Mouse (Mus musculus): Measurements from ENCODE around the gene Rgs12. TPM values are rescaled to one million over a fixed set of nuclear protein-coding genes. Genes with fewer than 3 reads are reported as not detected.
A peak's percentile ranks its signal among the peaks of the same experiment; 100 is the strongest.

Rgs12 gene
- total RNA-seq (2021): 10 to 100 TPM; 42.7 to 45.9 TPM

DNA sequence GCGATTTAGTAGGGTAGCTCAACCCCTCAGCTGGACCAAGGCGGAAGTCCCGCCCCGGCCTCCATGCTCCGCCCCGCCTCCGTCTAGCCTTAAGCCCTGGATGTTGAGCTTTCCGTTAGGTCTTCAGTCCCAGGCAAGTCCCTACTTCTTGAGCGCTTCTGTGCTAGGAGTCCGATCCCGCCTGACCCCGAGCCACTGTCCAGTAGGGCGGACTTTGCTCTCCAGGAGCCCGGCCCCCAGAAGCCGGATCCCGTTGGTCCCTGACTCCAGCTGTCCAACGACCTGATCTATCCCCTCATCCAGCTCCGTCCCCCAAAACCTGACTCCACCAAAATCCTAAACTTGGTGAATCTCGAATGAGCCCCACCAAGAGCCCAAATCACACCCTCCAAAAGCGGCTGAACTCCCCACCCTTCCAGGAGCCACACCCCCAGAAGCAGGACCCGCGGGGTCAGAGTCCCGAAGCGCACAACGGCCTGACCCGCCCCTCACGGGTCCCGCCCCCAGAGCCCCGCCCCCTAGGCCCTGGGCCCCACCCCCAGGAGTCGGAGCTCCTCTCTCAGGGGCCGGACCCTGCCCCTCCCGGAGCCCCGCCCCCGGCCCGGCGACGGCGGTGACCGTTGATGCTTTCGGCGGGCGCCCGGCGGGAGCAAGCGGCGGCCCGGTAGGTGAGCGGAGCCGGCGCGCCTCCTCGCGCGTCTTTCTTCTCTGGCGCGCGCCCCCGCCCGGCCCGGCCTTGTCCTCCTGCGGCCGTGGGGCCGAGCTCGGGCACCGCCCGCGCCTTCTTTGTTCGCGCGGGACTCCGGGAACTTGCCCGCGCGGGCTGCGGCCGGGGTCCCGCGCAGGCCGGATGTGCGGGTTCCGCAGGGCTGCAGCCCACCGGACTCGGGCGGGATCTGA, at the start of gene Rgs12:
Gene Rgs12, plus strand, starts transcription at position 585 of the 900 bp plus-strand sequence.
- DNase-seq (ENCODE audit: extremely low spot score in 1 of 2, low spot score in 1 of 2): peak in 1 of 2 experiments; percentile 40

DNA sequence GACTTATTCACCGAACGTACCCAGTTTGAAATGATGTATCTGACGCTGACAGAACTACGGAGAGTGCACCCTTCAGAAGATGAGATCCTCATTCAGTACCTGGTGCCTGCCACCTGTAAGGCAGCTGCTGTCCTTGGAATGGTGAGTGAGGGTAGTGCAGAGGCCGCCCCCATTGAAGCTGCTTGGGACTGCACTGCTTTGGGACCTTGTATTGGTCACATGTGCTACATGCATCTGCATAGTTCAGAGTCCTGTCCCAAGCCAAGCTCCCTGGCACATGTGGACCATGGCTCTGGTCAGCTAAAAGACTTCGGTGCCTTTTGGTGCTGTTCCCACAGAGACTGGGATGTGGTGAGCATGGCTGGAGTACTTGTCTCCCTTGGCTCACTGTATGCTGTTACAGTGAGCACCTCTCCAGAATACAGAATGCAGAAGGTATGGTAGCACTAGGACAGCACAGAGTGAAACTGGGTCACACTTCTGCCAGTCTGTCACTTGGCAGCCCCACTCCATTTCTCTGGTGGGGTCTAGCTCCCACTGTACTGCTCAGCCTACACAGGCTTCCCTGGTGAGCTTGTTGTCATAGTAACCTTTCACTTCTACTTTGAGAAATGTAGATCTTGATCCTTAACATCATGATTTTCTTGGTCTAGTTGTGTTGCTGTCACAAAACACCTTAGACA, 49.3 kb upstream of the Rgs12 start:
- no peak for DNase-seq (ENCODE audit: extremely low spot score in 1 of 2, low spot score in 1 of 2)

DNA sequence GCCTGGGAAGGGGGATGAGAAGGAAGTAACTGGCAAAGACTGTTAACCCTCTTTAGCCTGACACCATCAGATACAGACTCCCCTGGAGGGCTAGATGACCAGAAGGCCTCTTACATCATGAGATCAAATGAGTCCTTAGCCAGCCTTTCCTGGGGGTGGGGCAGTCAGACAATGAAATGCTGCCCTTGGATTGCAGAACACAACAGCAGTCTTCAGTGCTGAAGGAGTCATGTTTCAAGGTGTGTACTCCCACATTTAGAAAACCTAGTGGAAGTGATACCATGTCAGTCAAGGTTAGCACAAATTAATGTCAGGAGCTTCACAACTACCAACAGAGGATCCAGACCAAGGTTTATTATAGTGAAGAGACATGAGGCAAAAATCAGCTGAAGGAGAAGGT, 46.9 kb upstream of the Rgs12 start:
- DNase-seq (ENCODE audit: extremely low spot score in 1 of 2, low spot score in 1 of 2): no peak

DNA sequence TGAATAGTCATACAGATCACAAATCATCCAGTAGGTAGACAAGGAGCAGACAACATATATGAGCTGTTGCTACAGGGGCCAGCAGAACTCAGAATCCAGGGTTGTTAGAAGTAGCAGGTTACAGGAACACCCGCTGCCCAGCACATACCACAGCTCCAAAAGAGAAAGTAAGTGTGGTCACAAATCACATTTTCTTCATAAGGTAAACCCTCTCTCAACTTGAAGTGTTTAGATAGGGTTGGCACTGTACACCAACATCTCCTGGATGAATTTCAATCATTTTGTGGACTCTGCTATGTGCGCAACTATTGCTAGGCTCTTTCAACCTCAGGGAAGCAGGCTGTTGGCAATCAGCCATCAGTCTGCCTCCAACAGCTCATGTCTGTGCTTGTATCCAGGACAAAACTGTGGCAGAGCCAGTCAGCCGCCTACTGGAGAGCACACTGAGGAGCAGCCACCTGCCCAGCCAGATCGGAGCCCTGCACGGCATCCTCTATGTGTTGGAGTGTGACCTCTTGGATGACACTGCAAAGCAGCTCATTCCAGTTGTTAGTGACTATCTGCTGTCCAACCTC, 46.3 kb upstream of the Rgs12 start:
- peak in 1 of 2 experiments; percentile 55 for DNase-seq (ENCODE audit: extremely low spot score in 1 of 2, low spot score in 1 of 2)

DNA sequence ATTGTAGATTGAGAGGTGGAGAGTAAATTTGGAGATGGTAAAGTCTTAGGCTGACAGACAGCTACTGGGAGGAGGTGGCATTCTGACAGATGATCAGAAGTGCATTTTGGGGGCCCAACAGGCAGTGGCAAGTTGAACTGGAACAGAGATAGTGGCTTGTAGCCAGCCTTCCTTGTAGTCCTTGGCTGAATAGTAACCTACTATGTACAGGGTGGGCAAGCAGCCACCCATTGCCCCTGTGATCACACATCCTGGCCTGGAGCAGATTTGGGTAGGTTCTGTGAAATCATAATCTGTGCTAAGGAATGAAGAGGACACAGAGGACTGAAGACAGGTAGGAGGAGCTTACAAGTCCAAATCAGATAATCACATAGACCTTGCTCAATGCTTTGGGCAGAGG, 44.8 kb upstream of the Rgs12 start:
- no peak for DNase-seq (ENCODE audit: extremely low spot score in 1 of 2, low spot score in 1 of 2)

DNA sequence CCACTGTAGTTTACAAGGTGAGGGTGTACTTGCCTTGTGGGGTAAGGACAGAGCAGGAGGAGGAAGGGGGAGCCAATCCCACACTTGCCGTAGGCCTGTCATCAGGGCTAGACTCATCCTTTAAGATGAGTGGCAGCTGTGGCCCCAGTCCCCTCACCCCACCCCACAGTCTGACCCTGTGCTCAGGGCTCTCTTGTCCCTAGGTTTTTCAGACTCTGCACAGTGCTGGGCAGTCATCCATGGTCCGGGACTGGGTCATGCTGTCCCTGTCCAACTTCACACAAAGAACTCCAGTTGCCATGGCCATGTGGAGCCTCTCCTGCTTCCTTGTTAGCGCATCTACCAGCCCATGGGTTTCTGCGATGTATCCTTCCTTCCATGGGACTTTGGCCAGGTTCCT, 42.0 kb upstream of the Rgs12 start:
- no peak for DNase-seq (ENCODE audit: extremely low spot score in 1 of 2, low spot score in 1 of 2)

DNA sequence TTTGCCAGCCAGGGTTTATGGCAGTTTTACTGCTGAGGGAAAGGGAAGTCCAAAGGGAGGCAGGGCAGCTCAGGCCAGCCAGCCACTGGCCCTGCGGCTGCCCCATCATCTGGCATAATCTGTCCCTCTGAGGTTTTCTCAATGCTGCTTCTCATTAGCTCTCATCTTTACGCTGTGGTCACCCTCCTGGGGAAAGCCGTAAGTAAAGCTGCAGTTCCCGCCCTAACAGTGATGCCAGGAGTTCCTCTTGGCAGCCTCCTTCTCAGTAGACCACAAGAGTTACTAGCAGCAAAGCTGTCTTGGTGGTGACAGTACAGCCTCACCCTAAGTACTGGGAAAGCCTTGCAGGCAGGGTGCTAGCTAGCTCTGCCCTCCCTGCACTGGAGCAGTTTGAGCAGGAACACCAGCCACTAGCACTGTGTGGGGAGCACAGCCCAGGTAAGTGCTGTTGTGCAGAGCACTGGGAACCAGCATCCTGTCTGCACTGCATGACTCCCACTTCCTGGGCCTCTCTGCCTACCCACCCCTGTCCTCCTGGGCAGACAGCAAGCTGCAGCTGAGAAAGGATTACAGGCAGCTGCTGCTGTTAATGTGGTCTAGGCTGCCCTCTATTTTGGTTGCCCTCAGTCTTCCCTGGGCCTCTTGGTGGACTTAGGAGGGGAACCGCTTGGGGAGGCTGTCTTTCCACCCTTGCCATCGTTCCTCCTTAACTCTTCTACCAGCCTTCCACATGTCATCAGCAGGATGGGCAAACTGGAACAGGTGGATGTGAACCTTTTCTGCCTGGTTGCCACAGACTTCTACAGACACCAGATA, 41.1 kb upstream of the Rgs12 start, which contains the start of gene Msantd1:
Gene Msantd1, plus strand, starts transcription at position 103 of the 816 bp plus-strand sequence.
- no peak for DNase-seq (ENCODE audit: extremely low spot score in 1 of 2, low spot score in 1 of 2)

DNA sequence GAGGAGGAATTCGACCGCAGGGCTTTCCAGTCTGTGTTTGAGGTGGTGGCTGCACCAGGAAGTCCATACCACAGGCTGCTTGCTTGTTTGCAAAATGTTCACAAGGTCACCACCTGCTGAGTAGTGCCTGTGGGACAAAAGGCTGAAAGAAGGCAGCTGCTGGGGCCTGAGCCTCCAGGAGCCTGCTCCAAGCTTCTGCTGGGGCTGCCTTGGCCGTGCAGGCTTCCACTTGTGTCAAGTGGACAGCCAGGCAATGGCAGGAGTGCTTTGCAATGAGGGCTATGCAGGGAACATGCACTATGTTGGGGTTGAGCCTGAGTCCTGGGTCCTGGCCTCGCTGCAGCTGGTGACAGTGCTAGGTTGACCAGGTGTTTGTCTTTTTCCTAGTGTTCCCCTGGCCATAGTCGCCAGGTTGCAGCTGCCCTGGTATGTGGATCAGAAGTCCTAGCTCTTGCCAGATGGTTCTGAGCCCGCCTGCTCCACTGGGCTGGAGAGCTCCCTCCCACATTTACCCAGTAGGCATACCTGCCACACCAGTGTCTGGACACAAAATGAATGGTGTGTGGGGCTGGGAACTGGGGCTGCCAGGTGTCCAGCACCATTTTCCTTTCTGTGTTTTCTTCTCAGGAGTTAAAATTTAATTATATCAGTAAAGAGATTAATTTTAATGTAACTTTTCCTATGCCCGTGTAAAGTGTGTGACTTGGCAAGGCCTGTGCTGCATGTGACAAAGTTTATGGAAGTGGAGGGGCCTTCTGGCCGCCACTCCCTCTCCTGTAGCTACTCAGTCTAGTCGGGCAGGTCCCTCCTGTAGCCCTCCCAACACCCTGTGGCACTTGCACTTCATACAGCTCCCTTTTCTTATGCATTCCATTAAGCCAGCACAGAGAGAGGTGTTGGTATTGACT, 40.3 kb upstream of the Rgs12 start:
- no peak for DNase-seq (ENCODE audit: extremely low spot score in 1 of 2, low spot score in 1 of 2)

DNA sequence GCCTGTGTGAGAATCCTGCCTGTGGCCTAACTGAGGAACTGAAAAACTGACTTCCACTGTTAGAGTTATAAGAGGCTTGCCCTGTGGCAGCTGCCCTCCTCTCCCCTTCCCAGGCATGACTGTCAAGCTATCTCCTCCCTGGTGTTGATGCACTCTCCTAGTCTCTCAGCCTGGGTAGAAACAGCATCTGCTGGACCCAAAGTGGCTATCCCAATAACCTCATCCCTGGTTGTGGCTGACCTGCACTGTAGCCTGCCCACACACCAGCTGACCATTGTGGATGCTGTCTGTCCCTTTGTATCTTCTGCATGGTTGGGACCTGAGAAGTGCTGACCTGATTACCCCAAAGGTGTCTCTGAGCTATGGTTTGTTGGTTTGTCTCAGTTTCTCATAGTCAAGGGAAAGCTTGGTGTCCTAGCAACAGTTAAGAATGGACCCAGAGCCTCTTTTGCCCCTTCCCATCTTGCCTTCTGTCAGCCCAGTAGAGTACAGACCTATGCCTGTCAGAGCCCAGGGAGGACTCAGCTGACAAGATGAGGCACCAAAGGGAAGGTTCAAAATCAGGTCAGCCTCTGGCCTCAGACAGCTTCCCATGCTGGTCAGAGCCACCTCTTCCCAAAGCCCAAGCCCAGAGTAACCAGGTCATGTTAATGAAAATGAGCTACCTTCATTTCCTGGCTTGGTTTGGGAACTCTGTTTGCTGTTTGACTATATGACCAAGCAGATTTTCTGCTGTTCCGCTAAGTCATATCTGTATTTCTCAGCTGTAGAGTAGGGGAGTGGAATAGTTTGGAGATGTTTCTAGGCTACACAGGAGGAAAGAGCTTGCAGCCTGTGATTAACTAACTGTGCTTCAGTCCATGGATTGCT, 39.4 kb upstream of the Rgs12 start:
- no peak for DNase-seq (ENCODE audit: extremely low spot score in 1 of 2, low spot score in 1 of 2)

DNA sequence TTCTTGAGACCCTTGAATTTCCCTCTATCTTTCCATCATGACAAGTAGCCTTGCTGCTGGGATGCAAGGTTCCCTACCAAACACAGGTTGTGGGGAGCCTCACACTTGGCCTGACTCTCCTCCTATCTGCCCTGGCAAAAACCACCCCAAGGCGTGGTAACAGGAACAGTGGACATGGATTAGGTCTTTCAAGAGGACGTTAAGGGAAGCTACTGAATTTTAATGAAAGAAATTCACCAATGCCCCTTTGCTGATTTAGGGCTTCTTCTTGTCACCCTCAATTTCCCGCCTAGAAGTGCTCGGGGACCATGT, 38.8 kb upstream of the Rgs12 start:
- no peak for DNase-seq (ENCODE audit: extremely low spot score in 1 of 2, low spot score in 1 of 2)

DNA sequence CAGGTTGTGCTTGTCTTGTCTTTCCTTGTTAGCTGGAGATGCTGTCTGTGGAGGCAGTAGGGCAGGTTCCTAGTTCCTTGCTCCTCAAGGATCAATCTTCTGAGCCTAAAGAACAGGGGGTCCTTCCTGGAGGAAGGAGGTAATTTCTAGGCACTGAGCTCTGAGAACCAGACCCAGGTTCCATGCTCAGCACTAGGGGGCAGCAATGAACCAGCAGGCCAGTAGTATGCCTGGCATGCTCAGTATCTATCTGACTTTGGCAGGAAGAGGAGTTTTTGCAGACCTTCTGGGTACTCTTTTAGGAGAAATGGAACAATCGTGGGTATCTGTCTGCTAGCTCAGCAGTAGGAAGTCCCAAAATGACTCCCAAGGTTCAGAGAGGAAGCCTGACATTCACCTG, 33.4 kb upstream of the Rgs12 start:
- DNase-seq (ENCODE audit: extremely low spot score in 1 of 2, low spot score in 1 of 2): peak; percentile 58 to 86

DNA sequence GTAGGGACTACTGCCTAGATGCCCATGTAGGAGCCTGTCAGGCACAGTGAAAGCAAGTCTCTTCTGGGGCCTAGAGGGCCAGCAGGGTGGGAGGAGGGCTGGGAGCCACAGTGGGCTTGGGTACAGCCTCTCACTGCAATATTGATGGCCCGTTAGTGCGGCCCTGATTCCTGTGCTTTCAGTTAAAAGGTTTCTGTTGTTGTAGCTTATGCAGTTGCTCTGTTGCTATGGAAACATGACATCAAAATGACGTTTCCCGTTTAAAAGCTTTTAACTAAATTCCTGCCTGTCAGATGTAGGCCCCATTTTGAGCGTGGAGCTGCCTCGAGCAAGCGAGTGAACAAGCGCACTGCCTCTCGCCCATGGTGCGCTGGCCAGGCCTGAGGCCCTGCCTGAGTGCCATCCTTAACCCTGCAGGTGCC, 32.0 kb upstream of the Rgs12 start:
- DNase-seq (ENCODE audit: extremely low spot score in 1 of 2, low spot score in 1 of 2): no peak

DNA sequence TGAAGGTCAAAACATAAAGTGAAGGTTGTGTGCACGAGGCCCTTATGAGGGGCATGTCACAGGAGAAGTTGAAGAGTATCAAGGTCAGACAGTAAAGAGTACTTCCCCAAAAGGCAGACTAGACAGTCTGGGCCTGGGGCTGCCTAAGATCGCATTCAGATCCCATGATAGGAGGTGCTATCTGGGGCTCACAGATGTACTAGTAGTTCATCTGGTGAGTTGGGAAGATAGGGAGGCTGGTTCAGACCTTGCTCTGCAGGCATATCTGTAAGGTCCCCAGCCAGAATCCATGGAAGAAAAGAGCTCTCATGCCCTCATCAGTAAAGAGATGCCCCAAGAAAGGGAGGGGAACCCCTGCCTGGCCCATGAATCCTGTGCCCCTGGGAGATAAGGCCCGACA, 30.5 kb upstream of the Rgs12 start:
- DNase-seq (ENCODE audit: extremely low spot score in 1 of 2, low spot score in 1 of 2): no peak

DNA sequence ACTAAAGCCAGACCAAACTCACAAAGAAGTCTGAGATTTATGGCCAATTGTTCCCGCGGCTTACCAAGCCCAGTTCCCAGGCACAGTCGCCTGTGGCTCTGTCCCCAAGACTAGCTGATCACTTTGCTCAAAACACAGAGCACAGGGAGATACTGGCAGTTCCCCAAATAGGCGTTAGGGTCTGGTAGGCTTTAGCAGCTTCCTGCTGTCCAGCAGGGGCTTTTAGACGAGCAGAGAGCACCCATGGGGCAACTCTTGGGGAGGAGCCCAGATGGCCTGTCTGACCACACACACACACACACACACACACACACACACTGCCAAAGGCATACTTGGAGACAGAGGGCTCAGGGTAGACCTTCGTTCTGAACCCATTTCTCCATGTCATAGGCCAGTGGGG, 26.7 kb upstream of the Rgs12 start:
- no peak for DNase-seq (ENCODE audit: extremely low spot score in 1 of 2, low spot score in 1 of 2)

DNA sequence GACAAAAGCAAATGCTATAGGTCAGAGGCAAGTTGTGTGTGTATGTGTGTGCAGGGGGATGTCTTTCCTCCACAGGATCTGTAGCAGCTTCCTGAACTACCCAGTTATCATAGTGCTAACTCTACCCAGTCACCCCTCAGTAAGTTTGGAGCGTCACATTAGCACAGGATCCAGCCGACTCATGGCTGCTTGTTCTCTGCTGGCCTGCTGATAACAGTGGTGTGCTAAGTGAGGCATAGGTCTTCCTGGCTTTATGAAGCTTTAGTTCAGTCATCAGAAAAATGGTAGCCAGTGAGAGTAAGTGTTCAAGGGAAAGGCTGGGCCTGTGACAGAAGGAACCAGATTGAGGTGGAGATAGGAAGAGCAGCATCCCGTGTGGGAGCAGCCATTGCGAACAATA, 25.3 kb upstream of the Rgs12 start:
- DNase-seq (ENCODE audit: extremely low spot score in 1 of 2, low spot score in 1 of 2): no peak

DNA sequence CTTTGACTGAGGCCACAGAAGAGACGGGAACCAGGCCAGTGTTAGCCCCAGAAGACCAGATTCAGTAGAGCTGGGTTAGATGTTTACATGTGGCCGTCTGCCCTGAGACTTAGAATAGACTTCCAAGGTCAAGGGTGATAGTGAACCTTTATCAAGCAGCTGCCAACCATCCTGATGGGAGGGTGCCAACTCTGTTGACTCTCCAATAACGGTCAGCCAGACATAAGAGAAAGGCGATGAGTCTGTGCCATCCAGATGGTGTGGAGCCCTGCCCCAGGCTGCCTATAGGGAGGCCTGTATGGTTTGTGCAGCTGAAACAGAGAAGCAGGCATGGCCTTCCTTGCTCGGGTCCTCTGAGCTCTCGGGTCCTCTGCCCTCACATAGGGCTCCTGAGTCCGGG, 24.7 kb upstream of the Rgs12 start:
- DNase-seq (ENCODE audit: extremely low spot score in 1 of 2, low spot score in 1 of 2): no peak

DNA sequence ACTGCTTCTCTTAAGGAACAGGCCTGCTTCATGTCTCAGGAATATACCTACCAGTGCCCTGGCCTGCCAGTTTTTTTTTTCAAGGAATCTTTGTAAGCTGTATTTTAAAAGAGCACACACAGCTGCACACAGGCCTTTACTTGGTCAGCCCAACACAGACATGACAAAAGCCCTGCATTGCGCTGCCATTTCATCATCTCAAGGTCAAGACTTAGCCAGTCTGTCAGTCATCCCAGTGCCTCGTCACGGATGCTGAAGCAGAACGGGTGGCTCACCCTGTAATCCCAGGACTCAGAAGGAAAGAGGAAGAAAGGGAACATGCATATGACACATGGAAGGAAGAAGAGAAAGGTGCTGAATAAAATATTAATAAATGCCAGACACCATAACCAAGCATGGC, 21.6 kb upstream of the Rgs12 start:
- DNase-seq (ENCODE audit: extremely low spot score in 1 of 2, low spot score in 1 of 2): no peak

DNA sequence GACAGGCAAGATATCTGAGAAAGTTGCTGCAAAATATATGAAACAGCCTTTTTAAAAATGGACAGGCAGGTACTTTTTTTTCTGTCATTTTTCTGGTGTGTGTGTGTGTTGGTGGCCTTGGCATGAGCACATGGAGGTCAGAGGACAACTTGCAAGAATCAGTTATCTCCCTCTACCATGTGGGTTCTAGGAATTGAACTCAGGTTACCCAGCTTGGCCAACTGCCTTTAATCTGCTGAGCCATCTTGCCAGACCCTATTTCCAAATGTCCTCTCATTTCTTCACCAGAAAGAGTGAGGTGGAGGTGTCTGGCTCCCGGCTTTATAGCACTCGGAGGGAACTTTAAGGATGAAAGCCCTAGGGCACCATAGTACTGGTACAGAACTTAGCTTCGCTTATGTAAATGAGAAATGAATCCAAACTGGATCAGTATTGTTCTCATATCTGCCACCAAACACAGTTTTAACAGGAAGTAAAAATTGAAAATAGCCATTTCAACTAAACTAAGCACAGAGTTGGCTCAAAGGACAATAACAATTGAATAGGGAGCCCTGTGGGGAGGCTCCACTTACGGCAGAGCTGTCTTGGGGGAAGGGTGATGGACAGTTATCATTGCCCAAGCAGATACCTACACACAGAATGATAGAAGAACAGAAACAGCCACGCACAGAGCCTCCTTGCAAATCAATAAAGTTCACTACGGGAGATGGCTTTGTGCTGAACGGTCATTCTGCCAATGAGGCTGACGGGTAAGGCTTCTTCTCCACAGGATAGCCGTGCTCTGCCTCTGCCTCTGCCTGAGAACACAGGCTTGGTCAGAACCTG, 18.9 kb upstream of the Rgs12 start:
- DNase-seq (ENCODE audit: extremely low spot score in 1 of 2, low spot score in 1 of 2): no peak

Measured in layer of hippocampus, postnatal 25 days (tissue).